Mouse (Mus musculus) T-helper 2 cell (primary cell): Measurements from ENCODE around the gene Gm28051.

Source experiments
- in situ Hi-C: fragments of 300-600 bp; cut with MboI, MseI; formaldehyde crosslinking; loops from one replicate; pipeline ENCODE4 v1.15.1; 2025; ENCODE audit warnings: high pct_unique_total_duplicates

Gm28051 gene

GRCm38 (mm10) chr12:102757689-102758402 is at the start of gene Gm28051, which contains the start of the genes Gon7 and Ubr7:
Gene Gm28051, minus strand, starts transcription at chr12:102757765.
Gene Gon7, minus strand, starts transcription at chr12:102757803.
Gene Ubr7, plus strand, starts transcription at chr12:102757967.
- in situ Hi-C loops: loop anchor here (5.0 kb wide), 1 partner anchor 119 kb away; the partner anchor contains the start of gene Btbd7

GRCm38 (mm10) chr12:102799528-102799927 is 42.0 kb upstream of the Gm28051 start:
- in situ Hi-C loops: no loop called here

GRCm38 (mm10) chr12:102787927-102788326 is 30.4 kb upstream of the Gm28051 start:
- in situ Hi-C loops: no loop called here

- in situ Hi-C loops: no loop called here
Measured at GRCm38 (mm10) chr12:102785593-102785985, 28.0 kb upstream of the Gm28051 start.

GRCm38 (mm10) chr12:102784899-102785592 is 27.5 kb upstream of the Gm28051 start:
- in situ Hi-C loops: no loop called here

- in situ Hi-C loops: no loop called here
Measured at GRCm38 (mm10) chr12:102782841-102783240, 25.3 kb upstream of the Gm28051 start.

- in situ Hi-C loops: no loop called here
Measured at GRCm38 (mm10) chr12:102779452-102779851, 21.9 kb upstream of the Gm28051 start.

- in situ Hi-C loops: no loop called here
Measured at GRCm38 (mm10) chr12:102778151-102778550, 20.6 kb upstream of the Gm28051 start.

- in situ Hi-C loops: no loop called here
Measured at GRCm38 (mm10) chr12:102776035-102776434, 18.5 kb upstream of the Gm28051 start.

GRCm38 (mm10) chr12:102772676-102773075 is 15.1 kb upstream of the Gm28051 start:
- in situ Hi-C loops: no loop called here

GRCm38 (mm10) chr12:102771601-102772000 is 14.0 kb upstream of the Gm28051 start:
- in situ Hi-C loops: no loop called here

GRCm38 (mm10) chr12:102769000-102769399 is 11.4 kb upstream of the Gm28051 start:
- in situ Hi-C loops: no loop called here

- in situ Hi-C loops: no loop called here
Measured at GRCm38 (mm10) chr12:102763696-102764095, 6.1 kb upstream of the Gm28051 start.

GRCm38 (mm10) chr12:102761668-102762067 is 4.1 kb upstream of the Gm28051 start:
- in situ Hi-C loops: no loop called here

GRCm38 (mm10) chr12:102758936-102759335 is 1.4 kb upstream of the Gm28051 start:
- in situ Hi-C loops: loop anchor here (5.0 kb wide), 1 partner anchor 118 kb away; the partner anchor contains the start of gene Btbd7

- in situ Hi-C loops: loop anchor here (5.0 kb wide), 1 partner anchor 119 kb away; the partner anchor contains the start of gene Btbd7
Measured at GRCm38 (mm10) chr12:102758403-102758756, 815 bp upstream of the Gm28051 start, which contains the start of gene Gm20604. Gene Gm20604, minus strand, starts transcription at chr12:102758672.

- in situ Hi-C loops: loop anchor here (5.0 kb wide), 1 partner anchor 120 kb away; the partner anchor contains the start of gene Btbd7
Measured at GRCm38 (mm10) chr12:102757055-102757688, 393 bp downstream of the Gm28051 start.

- in situ Hi-C loops: loop anchor here (5.0 kb wide), 1 partner anchor 121 kb away; the partner anchor contains the start of gene Btbd7
Measured at GRCm38 (mm10) chr12:102756304-102756703, 1.3 kb downstream of the Gm28051 start.

- in situ Hi-C loops: loop anchor here (10.0 kb wide), 1 partner anchor 587 kb away; no protein-coding TSS in a partner anchor
Measured at GRCm38 (mm10) chr12:102748256-102748655, 9.3 kb downstream of the Gm28051 start.

GRCm38 (mm10) chr12:102744839-102745238 is 12.7 kb downstream of the Gm28051 start:
- in situ Hi-C loops: loop anchor here (10.0 kb wide), 1 partner anchor 590 kb away; no protein-coding TSS in a partner anchor
